Mouse (Mus musculus): ENCODE measurements around the gene Defb19. TPM values are rescaled to one million over a fixed set of nuclear protein-coding genes. Genes with fewer than 3 reads are reported as not detected.
A peak's percentile ranks its signal among the peaks of the same experiment; 100 is the strongest.

Defb19 gene
- total and polyA plus RNA-seq, 3 experiments: 0.43 TPM; not detected in 2

- no peak overlapping the region for H3K27ac ChIP-seq
- H3K4me3 ChIP-seq: no peak overlapping the region
- H3K36me3 ChIP-seq (ENCODE audit: control insufficient read depth, insufficient read depth, low read length): no peaks in the 10 kb centered on the region
- 11% methylated on average over 16 of the region's 16 CpGs for WGBS
- intact Hi-C loops (cut with DNase I): loop anchor here (1.0 kb wide), 1 partner anchor 50 kb away; the partner anchor contains the start of gene Defb36
- TF ChIP-seq POLR2A (IDR thresholded peaks at IDR 0.05; ENCODE audit: insufficient read depth, low read depth, low read length): no peak
- peak; percentile 91 for TF ChIP-seq CTCF (IDR thresholded peaks at IDR 0.05)
- no peaks in the 10 kb centered on the region for H3K4me1 ChIP-seq (ENCODE audit: control insufficient read depth, insufficient read depth, low read length)
- no peaks in the 10 kb centered on the region for H3K27me3 ChIP-seq (ENCODE audit: control insufficient read depth, insufficient read depth, low read length)
- no peaks in the 10 kb centered on the region for H3K79me2 ChIP-seq (replicated peaks; ENCODE audit: control insufficient read depth, insufficient read depth, low read length)
- DNase-seq: peak; percentile 20 to 65
- H3K9ac ChIP-seq (ENCODE audit: low read depth, low read length): no peak overlapping the region
These were observed 26.2 kb downstream of the Defb19 start for GRCm38 (mm10) chr2:152553774-152554423.

- Histone ChIP-seq H3K36me3 (ENCODE audit: control insufficient read depth, insufficient read depth, low read length) (no peaks in the 10 kb centered on the region), H3K4me3 (no peak overlapping the region), H3K27ac (no peak overlapping the region), H3K79me2 (replicated peaks; ENCODE audit: control insufficient read depth, insufficient read depth, low read length) (no peaks in the 10 kb centered on the region), H3K4me1 (ENCODE audit: control insufficient read depth, insufficient read depth, low read length) (no peaks in the 10 kb centered on the region), H3K9ac (ENCODE audit: low read depth, low read length) (no peak overlapping the region), H3K27me3 (ENCODE audit: control insufficient read depth, insufficient read depth, low read length) (no peaks in the 10 kb centered on the region)
- 68% methylated on average over 5 of the region's 5 CpGs for WGBS
- intact Hi-C loops (cut with DNase I): no loop called here
- DNase-seq: no peak
- TF ChIP-seq POLR2A (IDR thresholded peaks at IDR 0.05; ENCODE audit: insufficient read depth, low read depth, low read length) (no peak), CTCF (IDR thresholded peaks at IDR 0.05) (no peak), EP300 (IDR thresholded peaks at IDR 0.05; ENCODE audit: insufficient read depth, low read depth, low read length) (no peak)
These were observed 32.0 kb downstream of the Defb19 start for GRCm38 (mm10) chr2:152548124-152548523.

- no peak for DNase-seq
- H3K79me2 ChIP-seq (replicated peaks; ENCODE audit: control insufficient read depth, insufficient read depth, low read length): no peaks in the 10 kb centered on the region
- intact Hi-C loops (cut with DNase I): loop anchor here (5.0 kb wide), 1 partner anchor 92 kb away; no protein-coding TSS in a partner anchor
- no peaks in the 10 kb centered on the region for H3K36me3 ChIP-seq (ENCODE audit: control insufficient read depth, insufficient read depth, low read length)
- H3K4me1 ChIP-seq (ENCODE audit: control insufficient read depth, insufficient read depth, low read length): no peaks in the 10 kb centered on the region
- no peak overlapping the region for H3K4me3 ChIP-seq
- WGBS: 27% methylated on average over 4 of the region's 4 CpGs
- H3K9ac ChIP-seq (ENCODE audit: low read depth, low read length): no peak overlapping the region
- H3K27me3 ChIP-seq (ENCODE audit: control insufficient read depth, insufficient read depth, low read length): no peaks in the 10 kb centered on the region
- TF ChIP-seq CTCF (IDR thresholded peaks at IDR 0.05) (peak; percentile 49), EP300 (IDR thresholded peaks at IDR 0.05; ENCODE audit: insufficient read depth, low read depth, low read length) (no peak)
- H3K27ac ChIP-seq: no peak overlapping the region
These were observed 35.4 kb downstream of the Defb19 start for GRCm38 (mm10) chr2:152544691-152545090.

GRCm38 (mm10) chr2:152543478-152543877 is 36.6 kb downstream of the Defb19 start:
- H3K9ac ChIP-seq (ENCODE audit: low read depth, low read length): no peak overlapping the region
- TF ChIP-seq POLR2A (IDR thresholded peaks at IDR 0.05; ENCODE audit: insufficient read depth, low read depth, low read length) (no peak), CTCF (IDR thresholded peaks at IDR 0.05) (no peak), EP300 (IDR thresholded peaks at IDR 0.05; ENCODE audit: insufficient read depth, low read depth, low read length) (no peak)
- H3K4me1 ChIP-seq (ENCODE audit: control insufficient read depth, insufficient read depth, low read length): no peaks in the 10 kb centered on the region
- 42% methylated on average over 4 of the region's 4 CpGs for WGBS
- no peak overlapping the region for H3K27ac ChIP-seq
- H3K36me3 ChIP-seq (ENCODE audit: control insufficient read depth, insufficient read depth, low read length): no peaks in the 10 kb centered on the region
- H3K79me2 ChIP-seq (replicated peaks; ENCODE audit: control insufficient read depth, insufficient read depth, low read length): no peaks in the 10 kb centered on the region
- no peak for DNase-seq
- no peaks in the 10 kb centered on the region for H3K27me3 ChIP-seq (ENCODE audit: control insufficient read depth, insufficient read depth, low read length)
- intact Hi-C loops (cut with DNase I): loop anchor here (5.0 kb wide), 1 partner anchor 91 kb away; no protein-coding TSS in a partner anchor
- no peak overlapping the region for H3K4me3 ChIP-seq

GRCm38 (mm10) chr2:152542897-152543296 is 37.2 kb downstream of the Defb19 start:
- TF ChIP-seq EP300 (IDR thresholded peaks at IDR 0.05; ENCODE audit: insufficient read depth, low read depth, low read length): no peak
- no peak for TF ChIP-seq POLR2A (IDR thresholded peaks at IDR 0.05; ENCODE audit: insufficient read depth, low read depth, low read length)
- peak; percentile 24 for TF ChIP-seq CTCF (IDR thresholded peaks at IDR 0.05)

GRCm38 (mm10) chr2:152541979-152542378 is 38.1 kb downstream of the Defb19 start:
- TF ChIP-seq POLR2A (IDR thresholded peaks at IDR 0.05; ENCODE audit: insufficient read depth, low read depth, low read length) (no peak), EP300 (IDR thresholded peaks at IDR 0.05; ENCODE audit: insufficient read depth, low read depth, low read length) (no peak), CTCF (IDR thresholded peaks at IDR 0.05) (no peak)
- Histone ChIP-seq H3K27ac (no peak overlapping the region), H3K79me2 (replicated peaks; ENCODE audit: control insufficient read depth, insufficient read depth, low read length) (no peaks in the 10 kb centered on the region), H3K4me1 (ENCODE audit: control insufficient read depth, insufficient read depth, low read length) (no peaks in the 10 kb centered on the region), H3K27me3 (ENCODE audit: control insufficient read depth, insufficient read depth, low read length) (no peaks in the 10 kb centered on the region), H3K9ac (ENCODE audit: low read depth, low read length) (no peak overlapping the region), H3K36me3 (ENCODE audit: control insufficient read depth, insufficient read depth, low read length) (no peaks in the 10 kb centered on the region), H3K4me3 (no peak overlapping the region)
- intact Hi-C loops (cut with DNase I): loop anchor here (5.0 kb wide), 1 partner anchor 90 kb away; no protein-coding TSS in a partner anchor
- 86% methylated on average over 9 of the region's 9 CpGs for WGBS
- DNase-seq: no peak

More at GRCm38 (mm10) chr2:152542897-152543296, 37.2 kb downstream of the Defb19 start:
- 66% methylated on average over 2 of the region's 2 CpGs for WGBS
- intact Hi-C loops (cut with DNase I): loop anchor here (5.0 kb wide), 1 partner anchor 91 kb away; no protein-coding TSS in a partner anchor
- H3K4me1 ChIP-seq (ENCODE audit: control insufficient read depth, insufficient read depth, low read length): no peaks in the 10 kb centered on the region
- no peak for DNase-seq
- no peaks in the 10 kb centered on the region for H3K27me3 ChIP-seq (ENCODE audit: control insufficient read depth, insufficient read depth, low read length)
- no peaks in the 10 kb centered on the region for H3K79me2 ChIP-seq (replicated peaks; ENCODE audit: control insufficient read depth, insufficient read depth, low read length)
- no peak overlapping the region for H3K27ac ChIP-seq
- H3K4me3 ChIP-seq: no peak overlapping the region
- no peaks in the 10 kb centered on the region for H3K36me3 ChIP-seq (ENCODE audit: control insufficient read depth, insufficient read depth, low read length)
- no peak overlapping the region for H3K9ac ChIP-seq (ENCODE audit: low read depth, low read length)

All from heart, adult 2 months (tissue).